Mouse (Mus musculus) olfactory bulb, adult 2 months (tissue): ENCODE data around the gene Litaf.

ENCODE experiments used
- CTCF ChIP-seq: fragments of 200-500 bp; IDR thresholded peaks from 2 replicates; pipeline ENCODE4 v1.5.1; 2012; ENCODE audit warnings: low read depth, mild to moderate bottlenecking, low read length, moderate library complexity; ENCODE audit not compliant: insufficient read depth
- POLR2A ChIP-seq: fragments of 200-500 bp; IDR thresholded peaks from 2 replicates; pipeline ENCODE4 v1.6.1; 2012; ENCODE audit warnings: mild to moderate bottlenecking, low read depth, low read length, moderate library complexity; ENCODE audit not compliant: insufficient read depth

DNA sequence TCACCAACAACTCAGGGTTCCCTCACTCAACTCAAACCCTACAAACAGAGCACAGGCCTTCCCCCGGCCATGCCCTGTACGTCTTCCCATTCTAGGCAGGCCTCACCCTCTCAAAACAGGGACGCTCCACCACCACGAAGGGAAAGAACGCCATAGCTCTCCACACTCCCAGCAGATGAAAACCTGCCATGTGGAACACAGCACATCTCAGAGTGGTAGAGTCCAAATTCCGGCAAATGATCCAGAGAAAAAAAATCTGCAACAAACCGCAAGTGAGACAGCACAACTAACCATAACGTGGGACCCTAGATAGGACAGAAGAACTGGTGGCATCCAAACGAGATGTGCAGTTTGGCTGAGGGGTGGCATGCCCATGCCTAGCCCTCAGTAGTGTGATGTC is 88.1 kb downstream of the Litaf start:
- TF ChIP-seq POLR2A (no peak), CTCF (no peak)
